Mouse (Mus musculus) adrenal gland, postnatal 10 days (tissue): ENCODE measurements around the gene Avil. TPM values are rescaled to one million over a fixed set of nuclear protein-coding genes. Genes with fewer than 3 reads are reported as not detected.

Experiments used
- DNase-seq: peaks from one replicate; pipeline ENCODE4 v3.0.0; 2021; ENCODE audit warnings: mixed read lengths
- total RNA-seq, 2 experiments: library from RNA; stranded (reverse); gene quantifications; 2 replicates each; pipeline ENCODE4 v1.2.3; 2021

The Avil gene
- total RNA-seq, 2 experiments from 2014 or later, result 0.72 to 2.1 TPM

DNA sequence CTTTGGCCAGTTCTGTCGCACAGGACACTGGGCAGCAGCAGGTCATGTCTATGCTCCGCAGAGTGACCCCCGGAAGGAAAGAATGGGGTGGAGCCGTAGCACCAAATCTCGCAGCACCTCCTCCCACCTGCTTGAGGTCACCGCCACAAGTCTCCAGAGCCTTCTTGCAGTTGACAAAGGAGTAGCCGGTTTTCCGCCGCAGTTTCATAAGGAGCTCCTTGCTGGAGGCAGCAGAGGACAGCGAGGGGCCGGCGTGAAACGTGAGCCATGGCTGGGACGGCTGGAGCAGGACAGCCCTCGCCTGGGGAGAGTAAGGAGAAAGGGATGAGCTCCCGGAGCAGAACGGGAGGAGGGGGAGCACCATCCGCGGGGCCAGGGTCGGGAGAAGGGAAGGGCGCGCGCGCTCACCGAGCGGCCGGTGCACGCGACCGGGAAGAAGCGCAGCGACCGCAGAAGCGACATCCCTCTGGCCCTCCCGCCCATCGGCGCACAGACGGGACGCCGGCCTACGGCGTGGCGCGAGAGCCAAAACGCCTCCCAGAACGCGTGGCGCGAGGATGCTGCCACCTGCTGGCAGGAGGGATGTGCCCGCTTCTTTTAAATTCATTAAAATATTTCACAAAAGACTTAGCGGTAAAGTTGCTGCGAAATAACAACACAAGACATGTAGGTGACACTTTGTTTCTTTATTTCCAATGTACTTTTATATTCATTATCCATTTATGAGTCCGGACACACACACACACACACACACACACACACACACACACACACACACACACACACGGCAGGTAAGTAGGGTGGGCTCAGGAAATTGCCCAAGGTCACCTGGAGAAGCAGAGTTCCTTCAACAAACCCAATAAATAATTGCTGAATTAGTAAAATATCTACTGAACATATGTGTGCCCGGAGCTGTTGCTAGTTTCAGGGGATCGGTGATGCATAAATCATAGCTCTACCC, 30.1 kb downstream of the Avil start, which contains the start of gene Tsfm:
Gene Tsfm, minus strand, starts transcription at position 505 of the 961 bp plus-strand sequence.
- DNase-seq, result peak; percentile 97

DNA sequence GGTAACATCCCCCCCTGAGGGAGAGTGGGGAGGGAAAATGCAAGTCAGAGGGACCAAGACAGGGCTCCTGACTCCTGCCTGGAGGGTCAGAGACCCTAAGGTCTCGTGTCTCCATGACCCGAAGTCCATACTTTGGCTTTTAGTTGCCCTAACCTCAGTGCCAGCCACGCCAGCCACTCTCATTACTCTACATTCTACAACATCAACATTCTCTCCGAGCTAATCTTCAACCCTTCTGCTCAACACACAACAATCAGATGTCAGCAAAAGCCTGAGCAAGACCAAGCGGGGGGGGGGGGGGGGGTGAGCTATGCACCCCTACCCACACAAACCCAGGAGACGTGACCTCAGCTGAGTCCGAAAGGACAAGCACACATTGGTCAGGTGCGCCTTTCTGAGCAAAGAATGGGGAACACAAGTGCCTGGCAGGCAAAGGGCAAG, 32.8 kb downstream of the Avil start:
- DNase-seq, result no peak

GRCm38 (mm10) chr10:127036273-127036672, 35.8 kb downstream of the Avil start:
- DNase-seq, result no peak

DNA sequence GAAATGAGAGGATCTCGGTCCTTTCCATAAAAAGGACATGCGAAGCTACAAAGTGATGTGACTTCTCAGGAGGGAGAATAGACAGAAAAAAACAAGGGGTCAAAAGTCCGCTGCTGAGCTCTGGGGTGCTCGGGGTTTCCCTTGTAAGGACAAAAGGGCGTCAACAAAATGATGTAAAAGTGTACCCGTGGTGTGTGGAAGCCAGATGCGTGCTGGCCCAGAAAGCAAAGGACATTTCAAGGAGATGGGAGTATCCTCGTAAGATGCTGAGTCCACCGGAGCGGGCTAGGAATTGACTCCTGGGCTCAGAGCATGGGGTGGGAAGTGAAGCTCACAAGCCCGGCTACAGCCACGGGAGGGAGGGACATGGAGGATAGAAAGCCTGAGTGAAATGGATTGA, 37.1 kb downstream of the Avil start:
- no peak for DNase-seq

DNA sequence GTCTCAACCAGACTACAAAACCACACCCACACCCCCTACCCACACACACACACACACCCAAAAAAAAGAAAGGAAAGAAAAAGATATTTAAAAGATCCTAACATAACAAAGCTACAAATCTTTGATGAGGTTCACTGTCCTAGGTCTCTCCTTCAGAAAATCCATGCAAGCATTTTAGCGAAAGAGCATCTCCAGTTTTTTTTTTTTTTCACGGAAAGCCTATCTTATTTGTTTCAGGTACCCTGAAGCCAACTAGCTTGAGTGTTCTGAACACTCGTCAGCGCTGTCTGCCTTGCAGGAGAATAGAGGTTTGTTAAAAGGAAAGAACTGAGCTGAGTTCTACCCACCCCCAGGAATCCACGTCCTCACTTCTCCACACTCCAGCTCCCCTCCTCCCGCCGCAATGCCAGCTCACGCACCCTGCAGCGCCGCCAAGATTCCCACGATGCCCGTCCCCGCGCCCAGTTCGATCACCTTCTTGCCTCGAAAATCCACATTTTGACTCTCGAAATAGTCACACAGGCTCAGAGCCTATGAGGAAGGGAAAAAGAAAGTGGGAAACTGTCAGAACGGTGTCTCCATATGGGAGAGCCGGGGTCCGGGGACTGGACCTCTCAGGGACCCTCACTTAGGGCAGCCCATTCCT, 40.2 kb downstream of the Avil start:
- DNase-seq, result no peak

DNA sequence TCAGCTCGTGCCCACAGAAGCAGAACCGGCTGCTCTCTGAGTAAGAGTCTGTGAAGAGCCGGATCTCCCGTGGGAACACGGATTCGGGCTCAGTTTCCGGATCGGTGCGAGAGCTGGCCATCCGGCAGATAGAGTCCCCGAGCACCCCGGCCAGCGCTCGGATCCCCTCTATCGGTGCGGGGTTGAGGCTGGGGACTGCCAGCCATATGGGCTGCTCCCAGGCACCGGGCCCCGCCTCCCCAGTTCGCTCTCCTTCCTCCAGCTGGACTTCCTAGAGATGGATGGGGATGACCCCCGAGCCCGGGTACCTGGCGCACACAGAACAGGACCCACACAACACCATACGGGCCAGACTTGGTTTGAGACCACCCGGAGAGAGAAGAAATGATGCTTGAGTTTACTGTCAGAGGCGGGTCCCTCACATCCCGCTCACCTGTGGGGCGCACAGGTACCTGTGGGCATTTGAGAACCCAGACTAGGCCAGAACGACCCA, 40.8 kb downstream of the Avil start, which contains the start of the genes Mettl1 and Eef1akmt3:
Gene Mettl1, plus strand, starts transcription at position 141 of the 493 bp plus-strand sequence.
Gene Eef1akmt3, minus strand, starts transcription at position 240 of the 493 bp plus-strand sequence.
- DNase-seq, result peak; percentile 56

DNA sequence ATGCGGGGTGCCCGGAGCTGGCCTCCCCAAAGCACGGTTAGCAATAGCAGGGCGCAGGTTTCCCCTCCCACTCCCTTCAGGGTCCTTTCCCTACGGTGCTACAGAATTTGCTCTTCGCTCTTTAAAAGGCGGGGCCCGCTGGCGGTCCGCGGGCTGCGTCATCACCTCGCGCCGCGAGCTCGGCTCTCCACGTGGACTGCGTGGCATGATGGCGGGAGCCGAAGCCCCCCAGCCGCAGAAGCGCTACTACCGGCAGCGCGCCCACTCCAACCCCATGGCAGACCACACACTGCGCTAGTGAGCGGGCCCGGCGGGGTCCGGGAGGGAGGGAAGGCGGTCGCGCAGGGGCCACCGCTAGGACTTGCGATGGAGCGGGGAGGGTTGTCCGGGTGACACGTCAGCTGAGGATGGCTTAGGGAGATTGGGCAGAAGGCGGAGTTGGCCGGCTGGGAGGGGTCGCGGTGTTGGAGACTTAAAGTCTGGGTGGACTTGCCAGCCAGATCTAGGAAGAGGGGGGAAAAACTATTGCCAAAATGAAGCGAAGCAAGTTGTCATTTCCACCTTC, 41.3 kb downstream of the Avil start:
- peak; percentile 92 for DNase-seq

GRCm38 (mm10) chr10:127042468-127043115, 42.1 kb downstream of the Avil start:
- DNase-seq, result no peak

GRCm38 (mm10) chr10:127043187-127043586, 42.7 kb downstream of the Avil start:
- no peak for DNase-seq

DNA sequence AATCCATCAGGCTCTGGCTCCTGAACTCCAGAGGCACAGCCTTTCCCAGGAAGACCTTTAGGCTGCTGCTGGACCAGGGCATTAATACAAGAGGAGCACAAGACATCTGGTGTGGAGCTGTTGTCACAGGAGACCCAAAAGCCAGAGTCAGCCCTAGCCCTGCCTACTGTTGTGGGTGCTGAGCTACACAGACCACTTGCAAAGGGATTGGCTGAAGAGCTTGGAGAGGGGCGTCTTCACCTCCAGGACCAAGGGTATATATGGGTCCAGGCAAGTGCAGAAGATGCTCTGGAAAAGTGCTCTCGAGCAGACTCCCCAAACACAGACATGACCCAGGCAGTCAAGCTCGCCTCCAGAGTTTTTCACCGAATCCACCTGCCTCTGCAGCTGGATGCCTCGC, 47.4 kb downstream of the Avil start, which contains the start of gene Cyp27b1:
Gene Cyp27b1, plus strand, starts transcription at position 297 of the 400 bp plus-strand sequence.
- DNase-seq, result no peak

- no peak for DNase-seq
These were observed 48.3 kb downstream of the Avil start for GRCm38 (mm10) chr10:127048608-127049394.

DNA sequence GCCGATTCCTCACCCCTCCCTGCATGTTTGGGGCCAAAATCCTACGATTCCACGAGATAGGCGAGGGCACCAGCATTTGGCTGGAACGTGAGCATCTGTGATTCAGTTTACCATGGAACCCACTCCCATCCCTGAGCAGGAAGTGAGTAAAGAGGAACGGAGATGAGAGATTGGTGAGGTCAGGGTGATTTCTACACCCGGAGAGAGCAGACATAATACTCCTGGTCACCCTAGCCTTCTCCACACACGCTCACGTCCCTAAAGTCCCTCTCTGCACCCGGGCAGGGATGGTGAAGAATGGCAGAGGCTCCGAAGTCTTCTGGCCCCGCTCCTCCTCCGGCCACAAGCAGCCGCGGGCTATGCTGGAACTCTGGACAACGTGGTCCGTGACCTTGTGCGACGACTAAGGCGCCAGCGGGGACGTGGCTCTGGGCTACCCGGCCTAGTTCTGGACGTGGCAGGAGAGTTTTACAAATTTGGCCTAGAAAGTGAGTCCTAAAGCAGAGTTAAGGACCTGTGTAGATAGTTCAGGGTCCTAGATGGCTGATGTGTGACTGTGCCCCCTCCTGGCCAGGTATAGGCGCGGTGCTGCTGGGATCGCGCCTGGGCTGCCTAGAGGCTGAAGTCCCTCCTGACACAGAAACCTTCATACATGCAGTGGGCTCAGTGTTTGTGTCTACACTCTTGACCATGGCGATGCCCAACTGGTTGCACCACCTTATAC, 49.0 kb downstream of the Avil start:
- DNase-seq, result no peak

- no peak for DNase-seq
These were observed 49.6 kb downstream of the Avil start for GRCm38 (mm10) chr10:127050119-127050474.

DNA sequence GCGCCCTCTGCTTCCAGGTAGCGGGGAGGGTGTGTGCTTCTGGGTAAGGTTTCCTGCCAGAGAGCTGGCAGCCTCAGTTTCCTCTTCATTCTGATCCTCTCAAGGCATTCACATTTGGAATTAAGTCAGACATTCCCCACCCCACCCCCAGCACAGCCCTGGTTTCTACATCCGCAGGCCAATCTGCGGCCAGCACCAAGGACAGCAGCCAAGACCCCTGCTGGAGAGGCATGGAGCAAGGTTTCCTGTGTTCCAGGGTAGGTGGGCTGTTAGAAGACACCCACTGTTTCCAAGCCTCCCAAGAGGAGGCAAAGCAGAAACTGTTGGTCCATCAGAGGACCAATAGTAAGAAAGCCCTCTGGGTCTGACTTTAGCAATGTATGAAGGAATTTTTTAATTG, 54.1 kb downstream of the Avil start:
- DNase-seq, result peak; percentile 30

DNA sequence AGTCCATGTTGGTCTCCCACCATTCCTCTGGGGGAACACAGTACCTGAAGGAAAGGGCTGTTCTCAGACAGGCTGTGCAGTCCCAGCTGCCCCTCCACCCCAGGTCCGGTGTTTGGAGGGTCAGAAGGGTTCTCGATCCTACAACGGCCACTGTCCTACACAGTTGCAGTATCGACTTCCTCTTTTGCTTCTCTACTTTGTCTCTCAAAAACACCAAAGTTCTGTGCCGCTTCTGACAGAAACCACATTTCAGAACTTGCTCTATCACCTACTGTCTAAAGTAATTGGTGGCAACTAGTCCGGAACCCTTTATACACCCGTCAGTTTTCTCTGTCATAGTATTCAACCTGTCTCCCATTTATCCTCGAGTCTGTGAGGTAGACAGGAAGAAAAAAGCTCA, 54.9 kb downstream of the Avil start:
- DNase-seq, result no peak

- DNase-seq, result no peak
These were observed 56.0 kb downstream of the Avil start for GRCm38 (mm10) chr10:127056490-127056889.

GRCm38 (mm10) chr10:127058161-127058560, 57.7 kb downstream of the Avil start:
- DNase-seq, result peak; percentile 88

- DNase-seq, result no peak
These were observed 58.2 kb downstream of the Avil start for GRCm38 (mm10) chr10:127058708-127059107.

DNA sequence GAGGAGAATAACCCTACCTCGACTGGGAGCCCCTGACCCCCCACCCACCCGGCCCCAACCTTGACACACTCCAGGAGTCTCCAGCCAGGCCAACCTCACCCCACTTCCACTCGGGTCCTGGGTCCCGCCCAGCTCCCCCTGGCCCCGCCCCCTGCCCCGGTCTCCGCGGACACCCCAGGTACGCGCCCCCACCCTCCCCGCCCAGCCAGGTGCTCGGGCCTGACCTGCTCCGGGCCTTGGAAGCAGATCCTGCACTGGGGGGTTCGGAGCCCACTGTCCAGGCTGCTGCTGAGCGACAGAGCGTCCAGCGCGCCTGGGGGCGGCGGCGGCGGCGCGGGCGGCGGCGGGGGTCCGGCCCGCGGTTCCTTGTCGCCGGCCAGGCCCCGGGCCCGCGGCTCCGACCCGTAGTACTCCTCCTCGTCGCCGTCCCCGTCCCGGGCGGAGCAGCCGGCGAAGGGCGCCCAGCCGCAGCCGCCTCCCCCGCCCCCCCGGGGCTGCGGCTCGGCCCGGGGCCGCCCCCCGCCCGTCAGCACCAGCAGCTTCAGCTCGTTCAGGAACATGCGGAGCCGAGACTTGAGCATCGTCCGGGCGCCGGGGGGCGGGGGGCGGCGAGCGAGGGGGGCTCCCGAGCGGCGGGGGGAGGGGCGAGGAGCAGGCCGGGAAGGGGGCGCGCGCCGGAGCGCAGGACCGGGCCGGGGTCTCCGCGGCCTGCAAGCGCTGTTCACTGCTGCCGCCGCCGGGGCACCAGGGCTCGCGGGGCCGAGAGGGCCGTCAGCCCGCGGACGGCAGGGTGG, 58.9 kb downstream of the Avil start:
- DNase-seq, result no peak
